Mouse (Mus musculus) regulatory T cell (primary cell): ENCODE measurements around the gene Ism1.

Experiments
- in situ Hi-C: fragments of 300-600 bp; cut with MboI, MseI; formaldehyde crosslinking; loops from one replicate; pipeline ENCODE4 v1.15.1; 2025; ENCODE audit warnings: high pct_unique_total_duplicates

Gene Ism1

DNA sequence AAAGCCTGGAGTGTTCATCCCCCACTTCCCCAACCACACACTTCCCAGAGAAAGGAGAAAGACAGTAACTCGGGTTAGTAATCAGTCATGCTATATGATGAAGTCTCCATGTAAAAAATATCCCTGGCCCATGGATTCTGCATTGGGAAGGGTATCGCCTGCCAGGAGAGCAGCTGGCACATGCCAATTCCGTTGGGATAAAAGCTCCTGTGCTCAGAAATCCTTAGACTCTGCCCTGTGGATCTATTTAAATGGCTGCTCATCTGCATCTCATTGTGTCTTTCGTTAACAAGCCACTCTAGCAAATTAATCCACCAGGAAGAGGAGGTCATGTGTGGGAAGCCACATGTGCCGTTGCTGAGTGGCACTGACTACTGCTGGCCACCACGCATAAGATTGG lies 129.9 kb downstream of the Ism1 start:
- in situ Hi-C loops = no loop called here
